Mouse (Mus musculus) bone marrow macrophage, adult 2 months (primary cell): ENCODE data around the gene Stab1. TPM values are rescaled to one million over a fixed set of nuclear protein-coding genes. Genes with fewer than 3 reads are reported as not detected.

ENCODE experiments used
- H3K27ac ChIP-seq: 2 replicates; pipeline ENCODE4 v1.5.1; 2012; ENCODE audit warnings: low read depth, low read length; ENCODE audit not compliant: insufficient read depth
- H3K4me1 ChIP-seq: 2 replicates; pipeline ENCODE4 v1.6.1; 2012; ENCODE audit warnings: low read length; ENCODE audit not compliant: control insufficient read depth, insufficient read depth
- H3K4me3 ChIP-seq: 2 replicates; pipeline ENCODE4 v1.5.1; 2012; ENCODE audit warnings: mild to moderate bottlenecking, low read length, moderate library complexity; ENCODE audit not compliant: insufficient read depth
- CTCF ChIP-seq: IDR thresholded peaks from 2 replicates; pipeline ENCODE4 v1.5.1; 2012; ENCODE audit warnings: low read depth, mild to moderate bottlenecking, low read length, moderate library complexity
- POLR2A ChIP-seq: IDR thresholded peaks from 2 replicates; pipeline ENCODE4 v1.6.1; 2012; ENCODE audit warnings: mild to moderate bottlenecking, low read depth, low read length, borderline replicate concordance
- polyA plus RNA-seq: library from polyadenylated mRNA; stranded (reverse); fragments of >200 nt; gene quantifications from 2 replicates; pipeline ENCODE4 v1.2.4, GENCODE M21; 2012; ENCODE audit not compliant: missing spikeins, insufficient read depth, insufficient read length

The Stab1 gene
- 1,445 and 1,606 TPM in 2 replicates for polyA plus RNA-seq

DNA sequence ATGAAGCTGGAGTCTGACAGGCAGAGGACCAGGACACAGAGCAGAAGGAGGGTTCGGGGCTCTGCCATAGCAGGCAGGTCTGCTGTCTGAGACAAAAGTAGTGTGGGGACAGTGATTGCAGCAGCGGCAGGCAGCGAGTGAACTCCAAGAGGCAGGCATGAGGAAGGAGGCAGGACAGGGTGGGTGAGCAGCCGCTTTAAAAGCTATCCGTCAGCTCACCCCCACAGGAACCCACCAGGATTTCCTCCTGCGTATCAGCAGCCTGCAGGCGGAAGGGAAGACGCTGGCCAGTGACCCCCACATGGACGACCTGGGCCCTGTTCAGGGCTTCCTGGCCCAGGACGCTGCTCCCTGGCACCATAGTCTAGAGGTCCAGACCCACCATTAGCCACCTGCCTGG, at the start of gene Stab1:
Gene Stab1, minus strand, starts transcription at position 217 of the 400 bp plus-strand sequence.
- H3K4me3 ChIP-seq = peak within 1 kb of the TSS; percentile 46
- TF ChIP-seq CTCF = no peak
- TF ChIP-seq POLR2A = no peak
- H3K4me1 ChIP-seq = peaks cover 88% of the 10 kb centered on the region
- peak within 1 kb of the TSS; percentile 96 for H3K27ac ChIP-seq

DNA sequence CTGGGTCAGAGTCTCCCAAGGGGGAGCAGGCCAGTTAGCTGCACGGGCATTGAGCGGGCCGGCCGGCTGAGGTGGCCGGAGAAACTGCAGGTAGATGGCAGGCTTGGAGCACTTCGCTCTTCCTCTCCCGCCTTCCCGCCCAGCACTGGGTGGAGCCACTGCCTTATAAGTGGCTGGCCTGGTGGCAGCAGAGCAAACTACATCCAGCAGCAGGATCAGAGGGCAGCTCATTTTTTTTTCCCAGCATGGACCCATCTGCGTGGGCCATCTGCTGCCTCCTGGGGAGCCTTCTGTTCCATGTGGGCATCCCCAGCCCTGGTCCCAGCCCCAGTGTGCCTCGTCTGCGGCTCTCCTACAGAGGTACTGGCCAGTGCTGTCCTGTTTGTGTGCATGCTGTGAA, 49.2 kb upstream of the Stab1 start, which contains the start of gene Sema3g:
Gene Sema3g, plus strand, starts transcription at position 195 of the 400 bp plus-strand sequence.
- TF ChIP-seq POLR2A (no peak), CTCF (no peak)
- H3K4me1 ChIP-seq = no peaks in the 10 kb centered on the region
- H3K4me3 ChIP-seq = no peak within 1 kb of the TSS
- no peak within 1 kb of the TSS for H3K27ac ChIP-seq

DNA sequence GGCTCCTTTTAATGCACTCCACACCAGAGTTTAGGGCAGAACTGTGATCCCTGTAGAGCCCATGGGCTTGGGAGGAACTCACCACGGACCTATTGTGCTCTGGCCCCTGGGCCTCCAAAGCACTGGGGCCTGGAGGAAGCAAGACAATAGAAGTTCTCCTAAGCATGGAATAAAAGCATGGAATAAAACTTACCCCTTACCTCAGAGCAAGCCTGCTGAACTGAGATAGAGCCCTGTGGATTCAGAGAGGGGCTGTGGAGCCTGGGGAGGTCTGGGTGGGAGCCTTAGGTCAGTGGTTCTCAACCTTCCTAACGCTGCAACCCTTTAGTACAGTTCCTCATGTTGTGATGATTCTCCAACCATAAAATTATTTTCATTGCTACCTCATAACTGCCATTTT, 48.4 kb upstream of the Stab1 start, which contains the start of gene Nisch:
Gene Nisch, minus strand, starts transcription at position 101 of the 400 bp plus-strand sequence.
- Histone ChIP-seq H3K4me3 (no peak within 1 kb of the TSS), H3K4me1 (no peaks in the 10 kb centered on the region), H3K27ac (no peak within 1 kb of the TSS)
- TF ChIP-seq POLR2A = no peak
- TF ChIP-seq CTCF = no peak

DNA sequence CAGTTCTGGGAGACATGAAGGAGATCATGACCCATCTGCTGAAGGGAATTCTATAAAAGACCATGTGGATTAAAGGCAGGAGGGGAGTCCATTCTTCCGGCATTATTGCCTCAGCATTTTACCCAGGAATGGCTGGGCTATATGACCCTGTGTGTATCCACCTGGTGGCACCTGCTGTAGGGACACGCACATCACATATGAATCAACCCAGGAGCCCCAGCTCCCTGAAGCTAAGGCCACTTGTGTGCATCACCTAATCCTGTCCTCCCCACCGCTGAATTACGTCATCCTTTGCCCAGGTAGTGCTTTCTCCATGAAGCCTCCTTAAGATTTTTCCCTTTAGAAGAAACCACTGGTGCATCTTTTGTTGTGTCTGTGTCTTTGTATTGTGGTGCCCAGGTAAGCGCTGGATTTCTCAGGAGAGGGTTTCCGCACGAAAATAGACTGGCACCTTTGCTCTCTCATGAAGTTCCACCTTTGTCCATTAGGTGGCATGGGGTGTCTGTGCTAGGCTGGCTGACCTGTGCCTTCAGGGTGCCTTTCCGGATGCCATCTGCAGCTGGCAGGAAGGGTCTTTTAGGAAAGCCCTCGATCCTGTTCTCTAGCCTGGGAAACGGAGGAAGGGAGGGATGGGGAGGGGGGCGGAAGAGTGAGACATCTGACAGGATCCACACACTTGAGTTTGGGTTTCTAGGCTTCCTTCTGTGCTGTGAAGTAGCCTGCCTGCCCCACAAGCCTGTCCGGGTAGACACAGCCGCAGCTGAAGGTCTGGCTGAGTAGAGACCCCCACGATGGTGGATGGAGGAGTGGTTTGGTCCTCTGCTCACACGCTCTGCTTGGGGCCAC, 46.9 kb upstream of the Stab1 start:
- Histone ChIP-seq H3K4me3 (no peak overlapping the region), H3K27ac (no peak overlapping the region)
- TF ChIP-seq POLR2A = no peak
- TF ChIP-seq CTCF = peak; percentile 33; the same call in 1 of the 2 replicates

DNA sequence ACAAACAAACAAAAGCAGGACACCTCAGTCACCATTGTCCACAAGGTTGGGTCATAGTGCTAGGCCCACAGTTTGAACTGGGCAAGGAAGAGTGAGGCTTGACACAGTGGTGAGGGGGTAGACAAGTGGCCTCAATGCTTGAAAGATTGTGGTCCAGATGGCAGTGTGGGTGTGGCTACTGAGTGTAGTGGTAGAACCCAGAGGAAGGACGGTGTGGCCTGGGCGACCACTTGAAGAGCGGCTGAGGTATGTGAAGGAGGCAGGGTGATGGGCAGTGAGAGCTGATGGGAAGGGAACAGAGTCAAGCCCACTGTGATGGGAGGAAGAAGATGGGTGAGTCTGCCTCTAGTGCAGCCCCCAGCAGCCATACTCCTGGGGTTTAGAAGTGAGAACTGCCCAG, 46.2 kb upstream of the Stab1 start:
- Histone ChIP-seq H3K4me3 (no peak overlapping the region), H3K4me1 (no peaks in the 10 kb centered on the region), H3K27ac (no peak overlapping the region)
- TF ChIP-seq POLR2A (no peak), CTCF (no peak)

More for the DNA sequence above, 46.9 kb upstream of the Stab1 start:
- H3K4me1 ChIP-seq = no peaks in the 10 kb centered on the region

DNA sequence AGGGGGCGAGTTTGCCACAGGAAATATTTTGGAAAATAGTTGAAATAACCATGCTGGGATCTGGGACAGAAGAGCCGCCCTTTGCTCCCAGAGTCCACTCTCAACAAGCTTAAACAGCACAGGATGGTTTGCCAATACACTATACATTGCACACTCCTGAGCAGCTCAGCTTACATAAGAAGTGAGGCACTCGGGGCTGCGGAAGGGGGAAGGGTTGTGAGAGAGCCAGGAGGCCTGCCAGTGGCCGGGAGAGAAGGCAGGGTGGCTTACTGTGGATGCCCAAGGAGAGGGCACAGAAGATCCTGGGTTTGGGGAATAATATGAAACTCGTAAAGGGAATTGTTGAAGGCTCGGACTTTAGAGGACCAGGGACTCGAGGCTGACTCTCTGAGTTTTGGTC, 45.4 kb upstream of the Stab1 start:
- Histone ChIP-seq H3K27ac (no peak overlapping the region), H3K4me1 (no peaks in the 10 kb centered on the region), H3K4me3 (no peak overlapping the region)
- TF ChIP-seq POLR2A = no peak
- no peak for TF ChIP-seq CTCF

DNA sequence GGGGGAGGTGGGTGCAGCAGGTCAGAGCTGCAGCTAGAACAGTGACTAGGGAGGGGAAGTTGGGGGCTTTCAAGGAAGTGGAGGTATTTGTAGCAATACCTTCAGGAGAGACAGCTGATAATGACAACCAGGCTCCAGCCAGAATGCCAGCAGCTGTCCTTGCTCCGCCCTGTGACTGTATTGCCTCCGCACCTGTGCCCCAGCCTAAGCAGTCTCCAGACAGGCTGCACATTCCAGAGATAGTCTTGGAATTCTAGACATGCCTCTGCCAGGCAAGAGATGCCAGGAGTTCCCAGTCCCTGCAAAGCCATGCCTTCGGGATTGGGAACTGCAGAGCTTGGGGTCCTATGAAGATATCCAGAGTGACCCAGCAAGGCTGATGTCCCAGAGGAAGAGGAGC, 44.1 kb upstream of the Stab1 start:
- Histone ChIP-seq H3K4me1 (no peaks in the 10 kb centered on the region), H3K27ac (no peak overlapping the region), H3K4me3 (no peak overlapping the region)
- TF ChIP-seq CTCF (no peak), POLR2A (no peak)

DNA sequence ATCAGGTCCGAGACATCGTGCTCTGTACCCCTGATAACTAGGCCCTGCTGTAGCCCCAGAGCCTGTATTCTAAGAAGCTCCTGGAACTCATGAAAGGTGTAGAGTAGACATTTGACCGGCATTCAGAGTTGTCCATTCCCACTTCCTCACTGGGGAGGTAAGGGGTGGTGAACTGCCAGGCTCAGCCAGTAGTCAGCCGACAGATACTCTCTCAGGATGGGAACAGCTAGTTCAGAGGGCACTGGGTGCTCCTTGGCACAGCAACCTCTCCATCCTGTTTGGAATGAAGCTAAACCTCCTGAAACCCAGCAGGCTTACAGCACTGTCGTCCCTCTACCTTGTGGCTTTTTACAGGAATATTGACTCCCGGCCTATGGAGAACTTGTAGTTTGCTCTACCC, 43.4 kb upstream of the Stab1 start:
- Histone ChIP-seq H3K4me3 (no peak overlapping the region), H3K4me1 (peaks cover 3% of the 10 kb centered on the region), H3K27ac (no peak overlapping the region)
- TF ChIP-seq POLR2A (no peak), CTCF (no peak)

DNA sequence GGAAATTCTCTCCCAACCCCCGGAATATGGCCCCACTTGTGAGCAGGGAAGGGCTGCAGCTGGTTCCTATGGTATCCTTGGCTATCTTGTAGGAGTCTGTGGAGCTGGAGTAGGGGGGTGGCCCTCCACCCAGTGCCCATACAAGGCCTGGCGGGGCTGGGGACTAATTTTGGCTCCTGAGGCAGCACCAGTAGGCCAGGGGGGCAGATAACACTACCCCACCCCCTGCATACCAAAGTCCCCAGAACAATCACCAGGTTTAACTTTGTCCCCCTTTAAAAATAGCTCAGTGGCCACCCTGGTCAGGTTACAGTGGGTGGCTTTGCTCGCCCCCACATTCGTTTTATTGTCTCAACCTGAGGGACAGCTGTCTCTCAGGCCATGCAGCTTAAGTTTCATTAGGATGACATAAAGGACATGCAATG, 40.7 kb upstream of the Stab1 start:
- TF ChIP-seq CTCF (no peak), POLR2A (no peak)
- peaks cover 8% of the 10 kb centered on the region for H3K4me1 ChIP-seq
- H3K27ac ChIP-seq = no peak overlapping the region
- no peak overlapping the region for H3K4me3 ChIP-seq

DNA sequence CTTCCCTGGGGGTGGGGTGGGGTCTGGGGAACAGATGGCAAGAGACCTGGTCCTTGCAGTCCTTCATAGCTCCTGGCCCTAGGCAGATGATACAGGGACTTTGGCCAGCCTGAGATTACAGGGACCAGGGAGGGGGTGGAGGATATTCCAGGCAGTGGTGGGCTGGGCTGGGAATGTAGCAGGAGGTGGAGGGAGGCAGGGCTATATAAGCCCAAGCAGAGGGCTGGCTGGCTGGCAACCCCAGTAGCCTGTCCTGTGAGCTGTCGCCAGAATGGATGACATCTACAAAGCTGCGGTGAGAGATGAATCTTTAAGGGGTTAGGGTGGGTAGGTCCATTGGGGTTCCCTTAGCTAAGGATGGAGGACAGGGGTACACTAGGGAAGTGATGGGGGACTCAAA, 39.6 kb upstream of the Stab1 start, which contains the start of gene Tnnc1:
Gene Tnnc1, plus strand, starts transcription at position 229 of the 400 bp plus-strand sequence.
- Histone ChIP-seq H3K4me3 (peak within 1 kb of the TSS; percentile 67), H3K4me1 (peaks cover 8% of the 10 kb centered on the region), H3K27ac (no peak within 1 kb of the TSS)
- TF ChIP-seq CTCF = no peak
- TF ChIP-seq POLR2A = no peak
